Mouse (Mus musculus): Measurements from ENCODE around the gene Gm20481.

DNA sequence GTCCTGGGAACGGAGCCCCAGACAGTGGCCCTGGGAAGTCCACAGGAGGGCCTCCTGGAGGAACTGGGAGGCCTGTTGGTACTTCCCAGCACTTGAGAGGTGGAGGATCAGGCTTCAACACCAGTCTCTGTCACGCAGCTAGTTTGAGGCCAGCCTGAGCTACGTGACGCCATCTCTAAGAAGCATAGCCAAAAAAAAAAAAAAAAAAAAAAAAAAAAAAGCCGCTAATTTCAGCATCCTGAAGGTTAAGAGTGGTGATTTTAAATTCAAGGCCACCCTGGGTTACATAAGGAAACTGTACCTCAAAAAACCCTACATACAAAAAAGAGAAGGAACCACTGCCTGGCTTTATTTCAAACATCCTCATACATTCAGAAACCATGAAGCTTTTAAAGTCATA, 45.5 kb upstream of the Gm20481 start:
- TF ChIP-seq POLR2A (IDR thresholded peaks at IDR 0.05; ENCODE audit: low read depth, low read length) (no peak), CTCF (IDR thresholded peaks at IDR 0.05; ENCODE audit: extremely low read depth, insufficient read length, insufficient replicate concordance, low read depth, low read length) (no peak)

Data from small intestine, adult 2 months (tissue).